Mouse (Mus musculus): ENCODE measurements around the gene Lrch1. TPM values are rescaled to one million over a fixed set of nuclear protein-coding genes. Genes with fewer than 3 reads are reported as not detected.

Lrch1 gene
- total RNA-seq, 2 experiments from 2014 or later, result 3.1 to 4.0 TPM

- DNase-seq, result no peak
- intact Hi-C loops (cut with DNase I), result no loop called here
Observed at GRCm38 (mm10) chr14:74864805-74865483, 82.7 kb downstream of the Lrch1 start.

GRCm38 (mm10) chr14:74861456-74861855 is 86.2 kb downstream of the Lrch1 start:
- DNase-seq, result no peak
- intact Hi-C loops (cut with DNase I), result no loop called here

- intact Hi-C loops (cut with DNase I), result no loop called here
- no peak for DNase-seq
Observed at GRCm38 (mm10) chr14:74859154-74859553, 88.5 kb downstream of the Lrch1 start.

- no peak for DNase-seq
- intact Hi-C loops (cut with DNase I), result no loop called here
Observed at GRCm38 (mm10) chr14:74855429-74855828, 92.2 kb downstream of the Lrch1 start.

GRCm38 (mm10) chr14:74853759-74854100 is 93.9 kb downstream of the Lrch1 start:
- intact Hi-C loops (cut with DNase I), result no loop called here
- no peak for DNase-seq

GRCm38 (mm10) chr14:74852965-74853758 is 94.5 kb downstream of the Lrch1 start:
- intact Hi-C loops (cut with DNase I), result no loop called here
- DNase-seq, result no peak

GRCm38 (mm10) chr14:74851866-74852265 is 95.8 kb downstream of the Lrch1 start:
- intact Hi-C loops (cut with DNase I), result no loop called here
- no peak for DNase-seq

GRCm38 (mm10) chr14:74849020-74849419 is 98.7 kb downstream of the Lrch1 start:
- intact Hi-C loops (cut with DNase I), result no loop called here
- DNase-seq, result no peak

GRCm38 (mm10) chr14:74848224-74848623 is 99.5 kb downstream of the Lrch1 start:
- intact Hi-C loops (cut with DNase I), result no loop called here
- DNase-seq, result no peak

- DNase-seq, result no peak
Observed at GRCm38 (mm10) chr14:74847311-74848133, 100.2 kb downstream of the Lrch1 start.

GRCm38 (mm10) chr14:74846668-74847067 is 101.0 kb downstream of the Lrch1 start:
- no peak for DNase-seq
- intact Hi-C loops (cut with DNase I), result no loop called here

More at GRCm38 (mm10) chr14:74847311-74848133, 100.2 kb downstream of the Lrch1 start:
- intact Hi-C loops (cut with DNase I), result no loop called here

- DNase-seq, result no peak
- intact Hi-C loops (cut with DNase I), result no loop called here
Observed at GRCm38 (mm10) chr14:74845661-74846274, 101.9 kb downstream of the Lrch1 start.

GRCm38 (mm10) chr14:74841708-74842107 is 106.0 kb downstream of the Lrch1 start:
- DNase-seq, result no peak
- intact Hi-C loops (cut with DNase I), result no loop called here

- DNase-seq, result no peak
Observed at GRCm38 (mm10) chr14:74841297-74841696, 106.4 kb downstream of the Lrch1 start.

GRCm38 (mm10) chr14:74840820-74841219 is 106.9 kb downstream of the Lrch1 start:
- intact Hi-C loops (cut with DNase I), result no loop called here

More at GRCm38 (mm10) chr14:74841297-74841696, 106.4 kb downstream of the Lrch1 start:
- intact Hi-C loops (cut with DNase I), result no loop called here

GRCm38 (mm10) chr14:74840328-74840727 is 107.3 kb downstream of the Lrch1 start:
- intact Hi-C loops (cut with DNase I), result no loop called here
- DNase-seq, result no peak

More at GRCm38 (mm10) chr14:74840820-74841219, 106.9 kb downstream of the Lrch1 start:
- no peak for DNase-seq

GRCm38 (mm10) chr14:74838816-74839215 is 108.9 kb downstream of the Lrch1 start:
- intact Hi-C loops (cut with DNase I), result loop anchor here (1.0 kb wide), 1 partner anchor 23 kb away; no protein-coding TSS in a partner anchor
- no peak for DNase-seq

GRCm38 (mm10) chr14:74835010-74835409 is 112.7 kb downstream of the Lrch1 start:
- DNase-seq, result no peak
- intact Hi-C loops (cut with DNase I), result no loop called here

- intact Hi-C loops (cut with DNase I), result no loop called here
- no peak for DNase-seq
Observed at GRCm38 (mm10) chr14:74834215-74834614, 113.5 kb downstream of the Lrch1 start.

- no peak for DNase-seq
- intact Hi-C loops (cut with DNase I), result no loop called here
Observed at GRCm38 (mm10) chr14:74831653-74832052, 116.0 kb downstream of the Lrch1 start.
